Mouse (Mus musculus) MEL (cell line): ENCODE measurements at regions not wholly inside any gene's neighbourhood (a gene's known extent, or its start where the extent isn't known, plus 50 kb on each side); places are given as distances from the start of the nearest gene placed in this dataset.

Experiments
- CTCF ChIP-seq, 3 experiments: IDR thresholded peaks in 2 of 3; conservative IDR thresholded peaks in 1 of 3; 2 replicates each; pipeline ENCODE4 v1.5.1; 2011 to 2012; ENCODE audit warnings: low read length in 3 of 3, low read depth in 2 of 3, mild to moderate bottlenecking in 2 of 3, improper control_type of control experiment in 1 of 3, inconsistent platforms in 1 of 3, mixed read lengths in 1 of 3, moderate library complexity in 1 of 3; ENCODE audit not compliant: control insufficient read depth in 1 of 3, insufficient read depth in 1 of 3, poor library complexity in 1 of 3, severe bottlenecking in 1 of 3
- TBP ChIP-seq: IDR thresholded peaks from 2 replicates; pipeline ENCODE4 v1.8.0; 2011; ENCODE audit warnings: low read depth, low read length, improper control_type of control experiment

- TF ChIP-seq TBP = no peak
- TF ChIP-seq CTCF (IDR thresholded peaks at IDR 0.05 in 2 of 3, conservative IDR thresholded peaks at IDR 0.05 in 1 of 3; ENCODE audit: control insufficient read depth in 1 of 3, insufficient read depth in 1 of 3, low read depth in 2 of 3, low read length in 3 of 3, poor library complexity in 1 of 3, severe bottlenecking in 1 of 3) = no peak
Observed at GRCm38 (mm10) chr12:37633286-37633685, 184.2 kb upstream of the Dgkb start.
